10 mouse cellular contexts compared by ENCODE assay signal in genomic region chr1:166127719-166128118, GRCm38 (mm10). TPM values are rescaled to one million over a fixed set of nuclear protein-coding genes. Genes with fewer than 3 reads are reported as not detected.
A peak's percentile ranks its signal among the peaks of the same experiment; 100 is the strongest.
DNase-seq lines count a peak whose midpoint lies in the region; ATAC-seq and TF ChIP-seq lines count a peak whose summit lies in the region.
"Had no signal": no experiment of that assay in that cellular context is flagged by ENCODE, and none has a peak within 500 bp of the region (broad histone marks: within the 10 kb centered on the region; RNA-seq: fewer than 3 reads in every experiment).

Gene Dusp27, minus strand, starts transcription at chr1:166127922.

- peaks cover 46% of the 10 kb centered on the region for H3K4me1 ChIP-seq in embryonic facial prominence, embryonic 13.5 days
- peaks cover 42 to 55% of the 10 kb centered on the region in 2 experiments for H3K4me1 ChIP-seq in heart, embryonic 14.5 days (ENCODE audit: control insufficient read depth in 2 of 2, insufficient read depth in 2 of 2, low read length in 2 of 2)
- H3K4me1 ChIP-seq in liver, postnatal 0 days (ENCODE audit: insufficient read depth) = peaks cover 3% of the 10 kb centered on the region; the same call in 1 of the 2 replicates
- peaks cover 36% of the 10 kb centered on the region for H3K4me1 ChIP-seq in liver, embryonic 12.5 days

- no peak for TF ChIP-seq EP300 in liver, postnatal 0 days (IDR thresholded peaks at IDR 0.05; ENCODE audit: low read depth)

- H3K9me3 ChIP-seq in embryonic facial prominence, embryonic 13.5 days = no peaks in the 10 kb centered on the region
- H3K9me3 ChIP-seq in heart, embryonic 14.5 days (ENCODE audit: control insufficient read depth, low read length) = no peaks in the 10 kb centered on the region
- no peaks in the 10 kb centered on the region for H3K9me3 ChIP-seq in liver, postnatal 0 days (ENCODE audit: low read length)
- H3K9me3 ChIP-seq in liver, embryonic 12.5 days (replicated peaks) = no peaks in the 10 kb centered on the region

- DNase-seq in adipocyte (ENCODE audit: low spot score) = peak; percentile 21
- DNase-seq in mesoderm, embryonic 11.5 days (ENCODE audit: low read depth, low spot score) = peak; percentile 60
- DNase-seq in liver, postnatal 0 days = no peak
- no peak for DNase-seq in frontal cortex, postnatal 14 days (ENCODE audit: low spot score in 2 of 2)
- DNase-seq in adrenal gland, postnatal 36 days = no peak
- DNase-seq: kidney, adult 11 months had no signal

- no peak within 1 kb of the TSS for H3K9ac ChIP-seq in embryonic facial prominence, embryonic 13.5 days
- peak within 1 kb of the TSS; percentile 88 for H3K9ac ChIP-seq in heart, embryonic 14.5 days (ENCODE audit: low read length)
- no peak within 1 kb of the TSS for H3K9ac ChIP-seq in liver, postnatal 0 days (replicated peaks)
- no peak within 1 kb of the TSS for H3K9ac ChIP-seq in liver, embryonic 12.5 days

- H3K36me3 ChIP-seq in embryonic facial prominence, embryonic 13.5 days = no peaks in the 10 kb centered on the region
- peaks cover 23% of the 10 kb centered on the region for H3K36me3 ChIP-seq in heart, embryonic 14.5 days (ENCODE audit: control insufficient read depth, insufficient read depth, low read length)
- H3K36me3 ChIP-seq in liver, postnatal 0 days (replicated peaks; ENCODE audit: insufficient read depth, low read length) = no peaks in the 10 kb centered on the region
- no peaks in the 10 kb centered on the region for H3K36me3 ChIP-seq in liver, embryonic 12.5 days

- H3K4me3 ChIP-seq in embryonic facial prominence, embryonic 13.5 days = peak within 1 kb of the TSS; percentile 13; the same call in 1 of the 2 replicates
- peak within 1 kb of the TSS; percentile 52 to 59 for H3K4me3 ChIP-seq in heart, embryonic 14.5 days (ENCODE audit: control insufficient read depth in 1 of 2, insufficient read depth in 1 of 2, low read depth in 1 of 2, low read length in 2 of 2)
- H3K4me3 ChIP-seq in liver, postnatal 0 days (ENCODE audit: low read depth, low read length) = no peak within 1 kb of the TSS
- H3K4me3 ChIP-seq in liver, embryonic 12.5 days = no peak within 1 kb of the TSS

- H3K27me3 ChIP-seq in embryonic facial prominence, embryonic 13.5 days = no peaks in the 10 kb centered on the region
- H3K27me3 ChIP-seq in heart, embryonic 14.5 days (ENCODE audit: control insufficient read depth, insufficient read depth, low read length) = no peaks in the 10 kb centered on the region
- no peaks in the 10 kb centered on the region for H3K27me3 ChIP-seq in liver, postnatal 0 days (ENCODE audit: insufficient read depth, low read length)
- no peaks in the 10 kb centered on the region for H3K27me3 ChIP-seq in liver, embryonic 12.5 days (replicated peaks)

- WGBS in embryonic facial prominence, embryonic 13.5 days = 28% methylated on average over 4 of the region's 4 CpGs
- 9% methylated on average over 4 of the region's 4 CpGs for WGBS in heart, embryonic 14.5 days
- WGBS in liver, postnatal 0 days (ENCODE audit: insufficient replicate concordance) = 57% methylated on average over 4 of the region's 4 CpGs
- 46% methylated on average over 4 of the region's 4 CpGs for WGBS in liver, embryonic 12.5 days (ENCODE audit: insufficient replicate concordance)

- peak within 1 kb of the TSS; percentile 44 for H3K4me2 ChIP-seq in embryonic facial prominence, embryonic 13.5 days
- H3K4me2 ChIP-seq in heart, embryonic 14.5 days (ENCODE audit: low read length) = peak within 1 kb of the TSS; percentile 73
- H3K4me2 ChIP-seq in liver, postnatal 0 days (ENCODE audit: low read depth, low read length) = no peak within 1 kb of the TSS
- H3K4me2 ChIP-seq in liver, embryonic 12.5 days = no peak within 1 kb of the TSS

- no peak for ATAC-seq in embryonic facial prominence, embryonic 13.5 days (ENCODE audit: insufficient number of reproducible peaks, insufficient read depth, low FRiP score, low TSS enrichment, low read depth)
- ATAC-seq in heart, embryonic 14.5 days (ENCODE audit: insufficient number of reproducible peaks, insufficient read depth, low FRiP score, low read depth) = peak; percentile 60
- ATAC-seq in liver, postnatal 0 days = no peak
- no peak for ATAC-seq in liver, embryonic 12.5 days

- H3K27ac ChIP-seq in embryonic facial prominence, embryonic 13.5 days = 0 out of 2 replicates have a peak within 1 kb of the TSS, but pooled peaks have one; percentile 28
- peak within 1 kb of the TSS; percentile 98 to 99 for H3K27ac ChIP-seq in heart, embryonic 14.5 days (replicated peaks in 1 of 2; ENCODE audit: control insufficient read depth in 1 of 2, insufficient read depth in 1 of 2, low read depth in 2 of 2, low read length in 2 of 2)
- no peak within 1 kb of the TSS for H3K27ac ChIP-seq in liver, postnatal 0 days (ENCODE audit: low read depth)
- H3K27ac ChIP-seq in liver, embryonic 12.5 days = no peak within 1 kb of the TSS

- no peak for TF ChIP-seq CTCF in liver, postnatal 0 days (IDR thresholded peaks at IDR 0.05; ENCODE audit: low read depth)

RNA-seq across cellular contexts. Expression of gene Dusp27, which starts in this region (rescaled TPM):
- polyA plus RNA-seq in embryonic facial prominence, embryonic 13.5 days (2015; fragmentation: Nextera tagmentation; extraction: Ambion mirVana) = 2.6 and 3.0 TPM in 2 replicates
- 41.1 and 43.3 TPM in 2 replicates for polyA plus RNA-seq in heart, embryonic 14.5 days (2014; fragmentation: Nextera tagmentation; extraction: Ambion mirVana)
- 0.04 and 0.20 TPM in 2 replicates for polyA plus RNA-seq in liver, postnatal 0 days (2015; fragmentation: Nextera tagmentation; extraction: Ambion mirVana)
- polyA plus RNA-seq in liver, embryonic 12.5 days (2016; fragmentation: Nextera tagmentation; extraction: Ambion mirVana) = 0.31 and 0.47 TPM in 2 replicates
- under 1 TPM; 0.07 to 0.10 TPM for total RNA-seq in adrenal gland, postnatal 36 days (2021)
- total RNA-seq: common myeloid progenitor, adult 5-6 weeks had no signal

Comparison
In these comparisons a context has a peak if more than half of its experiments do, and no peak if none do; other contexts are left out.
1. RNA of gene Dusp27 (polyA plus RNA-seq): 41.1 to 43.3 TPM in heart, embryonic 14.5 days; 2.6 to 3.0 TPM in embryonic facial prominence, embryonic 13.5 days, 0.31 to 0.47 TPM in liver, embryonic 12.5 days and 0.04 to 0.20 TPM in liver, postnatal 0 days; every median in the first group is over 10 times any median in the second.
2. DNase-seq: peak in adipocyte (single experiment) and mesoderm, embryonic 11.5 days (single experiment); none in liver, postnatal 0 days (single experiment), frontal cortex, postnatal 14 days (0 of 2) and adrenal gland, postnatal 36 days (0 of 2).
3. H3K27ac ChIP-seq: peak in embryonic facial prominence, embryonic 13.5 days (single experiment) and heart, embryonic 14.5 days (2 of 2); none in liver, postnatal 0 days (single experiment) and liver, embryonic 12.5 days (single experiment).
4. H3K4me2 ChIP-seq: peak in embryonic facial prominence, embryonic 13.5 days (single experiment) and heart, embryonic 14.5 days (single experiment); none in liver, postnatal 0 days (single experiment) and liver, embryonic 12.5 days (single experiment).
5. H3K4me3 ChIP-seq: peak in embryonic facial prominence, embryonic 13.5 days (single experiment) and heart, embryonic 14.5 days (2 of 2); none in liver, postnatal 0 days (single experiment) and liver, embryonic 12.5 days (single experiment).